Mouse (Mus musculus) monocyte, adult 59 days (primary cell): ENCODE data around the gene Clic5. TPM values are rescaled to one million over a fixed set of nuclear protein-coding genes. Genes with fewer than 3 reads are reported as not detected.

ENCODE experiments used
- total RNA-seq, 2 experiments: library from RNA; stranded (reverse); gene quantifications; one replicate each; pipeline ENCODE4 v1.2.4; 2023

Clic5 gene
- total RNA-seq = under 1 TPM; 0.12 to 0.26 TPM

DNA sequence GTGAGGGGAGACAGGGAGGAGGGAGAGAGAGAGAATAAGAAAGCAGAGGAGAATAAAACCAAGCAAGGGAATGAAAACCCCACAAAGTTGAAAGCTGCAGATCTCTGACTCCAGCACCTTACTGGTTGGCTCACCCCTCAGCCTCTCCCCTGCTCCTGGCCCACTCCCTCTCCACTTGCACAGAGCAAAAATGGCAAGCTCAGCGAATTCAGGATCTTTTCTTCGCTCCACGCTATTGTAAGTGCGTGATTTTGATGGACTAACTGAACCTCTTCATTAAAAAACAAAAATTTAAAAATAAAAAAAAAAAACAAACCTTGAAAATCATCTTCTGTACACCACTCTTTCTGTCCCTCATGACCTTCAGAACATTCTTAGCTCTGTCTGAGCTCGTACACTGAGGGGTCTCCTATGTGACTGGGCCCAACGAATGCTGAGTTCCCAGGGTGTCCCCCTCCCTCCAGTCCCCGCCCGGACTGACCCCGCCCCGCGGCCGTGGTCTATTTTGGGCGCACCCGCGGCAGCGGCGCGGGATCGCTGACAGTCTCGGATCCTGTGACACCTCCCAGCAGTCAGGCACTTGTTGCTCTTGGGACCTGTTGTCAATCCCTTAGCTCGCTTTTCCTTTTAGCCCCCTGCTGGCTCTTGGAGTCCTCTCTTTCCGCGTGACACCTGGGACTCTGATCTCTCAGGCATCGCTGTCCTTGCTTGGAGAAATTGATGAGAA is at the start of gene Clic5:
Gene Clic5 (plus strand): TSS at position 543 of the 727 bp plus-strand sequence.

Other genes with a start within 250 kb of the Clic5 start
- gene Enpp5, start 109.8 kb upstream of the Clic5 start, total RNA-seq = under 1 TPM; 0.76 TPM
- gene Enpp4, start 82.8 kb upstream of the Clic5 start, total RNA-seq = 1 to 10 TPM; 5.4 to 5.5 TPM